Mouse (Mus musculus): ENCODE data around the gene Gm16440. TPM values are rescaled to one million over a fixed set of nuclear protein-coding genes. Genes with fewer than 3 reads are reported as not detected.
"Not testable (repeated sequence)": the region's sequence is repeated elsewhere in the genome, so short reads cannot be mapped to it uniquely, and the experiment has no call there.

Gene Gm16440
- total RNA-seq (2015) (not detected in 2 replicates), total RNA-seq (2017) (not detected in 2 replicates)

GRCm38 (mm10) chr14:6390219-6390618, at the start of gene Gm16440:
Gene Gm16440 (minus strand): TSS chr14:6390319.
- ATAC-seq (replicated peaks; ENCODE audit: poor library complexity) = not testable (repeated sequence)

- not testable (repeated sequence) for ATAC-seq (replicated peaks; ENCODE audit: poor library complexity)
These were observed 36.6 kb upstream of the Gm16440 start for GRCm38 (mm10) chr14:6426766-6427165.

- ATAC-seq (replicated peaks; ENCODE audit: poor library complexity) = not testable (repeated sequence)
These were observed 36.2 kb upstream of the Gm16440 start for GRCm38 (mm10) chr14:6426353-6426752.

GRCm38 (mm10) chr14:6412382-6412781, 22.3 kb upstream of the Gm16440 start, which contains the start of gene Gm3591:
Gene Gm3591 (minus strand): TSS chr14:6412482.
- ATAC-seq (replicated peaks; ENCODE audit: poor library complexity) = not testable (repeated sequence)

- not testable (repeated sequence) for ATAC-seq (replicated peaks; ENCODE audit: poor library complexity)
These were observed 46.5 kb downstream of the Gm16440 start, which contains the start of gene Gm3618 for GRCm38 (mm10) chr14:6343578-6343977. Gene Gm3618 (minus strand): TSS chr14:6343678.

Other genes with a start within 250 kb of the Gm16440 start
- not detected in 2 replicates for gene Gm21560, start 171.0 kb downstream of the Gm16440 start, total RNA-seq (2015)
- not detected in 2 replicates for gene Gm21560, start 171.0 kb downstream of the Gm16440 start, total RNA-seq (2017)
- 0.35 TPM in 1 of 2 replicates, not detected in the other for gene Gm3411, start 103.1 kb downstream of the Gm16440 start, total RNA-seq (2015)
- not detected in 2 replicates for gene Gm3411, start 103.1 kb downstream of the Gm16440 start, total RNA-seq (2017)
- not detected in 2 replicates for gene Gm21103, start 85.5 kb downstream of the Gm16440 start, total RNA-seq (2015)
- gene Gm21103, start 85.5 kb downstream of the Gm16440 start, total RNA-seq (2017) = not detected in 2 replicates
- gene Gm3618, start 46.6 kb downstream of the Gm16440 start, total RNA-seq (2015) = not detected in 2 replicates
- gene Gm3618, start 46.6 kb downstream of the Gm16440 start, total RNA-seq (2017) = not detected in 2 replicates
- gene Gm3591, start 22.2 kb upstream of the Gm16440 start, total RNA-seq (2015) = not detected in 2 replicates
- not detected in 2 replicates for gene Gm3591, start 22.2 kb upstream of the Gm16440 start, total RNA-seq (2017)
- gene Gm3594, start 54.3 kb upstream of the Gm16440 start, total RNA-seq (2015) = not detected in 2 replicates
- not detected in 2 replicates for gene Gm3594, start 54.3 kb upstream of the Gm16440 start, total RNA-seq (2017)
- gene Gm8356, start 147.0 kb upstream of the Gm16440 start, total RNA-seq (2015) = not detected in 2 replicates
- gene Gm8356, start 147.0 kb upstream of the Gm16440 start, total RNA-seq (2017) = not detected in 2 replicates
- gene Gm3629, start 200.3 kb upstream of the Gm16440 start, total RNA-seq (2015) = 0.27 TPM in 1 of 2 replicates, not detected in the other
- gene Gm3629, start 200.3 kb upstream of the Gm16440 start, total RNA-seq (2017) = not detected in 2 replicates
- gene Gm3460, start 232.1 kb upstream of the Gm16440 start, total RNA-seq (2015) = not detected in 2 replicates
- not detected in 2 replicates for gene Gm3460, start 232.1 kb upstream of the Gm16440 start, total RNA-seq (2017)